Mouse (Mus musculus): ENCODE results near the gene Bace2.

The Bace2 gene

GRCm38 (mm10) chr16:97474671-97475070 lies 118.1 kb downstream of the Bace2 start:
- DNase-seq, result no peak

- DNase-seq, result no peak
Observed at GRCm38 (mm10) chr16:97475581-97475980, 119.0 kb downstream of the Bace2 start.

GRCm38 (mm10) chr16:97476524-97476923 lies 120.0 kb downstream of the Bace2 start:
- DNase-seq, result no peak

- DNase-seq, result no peak
Observed at GRCm38 (mm10) chr16:97478655-97479054, 122.1 kb downstream of the Bace2 start.

GRCm38 (mm10) chr16:97492369-97492768 lies 135.8 kb downstream of the Bace2 start:
- no peak for DNase-seq
